Mouse (Mus musculus) neural tube, embryonic 13.5 days (tissue): Measurements from ENCODE around the gene Taf8. TPM values are rescaled to one million over a fixed set of nuclear protein-coding genes. Genes with fewer than 3 reads are reported as not detected.
A peak's percentile ranks its signal among the peaks of the same experiment; 100 is the strongest.

ENCODE experiments used
- ATAC-seq: fragments of 200-750 bp; cut with Nextera tagmentation; 2 replicates; pipeline ENCODE4 v1.8.0; 2017; ENCODE audit warnings: low read depth, mild to moderate bottlenecking, moderate TSS enrichment, moderate library complexity
- H3K27ac ChIP-seq: fragments of 300-500 bp; sonication (generic); replicated peaks from 2 replicates; pipeline ENCODE4 v1.5.1; 2015; ENCODE audit warnings: moderate library complexity, mild to moderate bottlenecking, inconsistent platforms
- H3K27me3 ChIP-seq: fragments of 300-500 bp; sonication (generic); 2 replicates; pipeline ENCODE4 v1.6.1; 2015; ENCODE audit warnings: mild to moderate bottlenecking, inconsistent platforms
- H3K36me3 ChIP-seq: fragments of 300-500 bp; sonication (generic); 2 replicates; pipeline ENCODE4 v1.6.1; 2015; ENCODE audit warnings: mild to moderate bottlenecking, inconsistent platforms
- H3K4me1 ChIP-seq: fragments of 300-500 bp; sonication (generic); replicated peaks from 2 replicates; pipeline ENCODE4 v1.6.1; 2015; ENCODE audit warnings: inconsistent platforms
- H3K4me2 ChIP-seq: fragments of 300-500 bp; sonication (generic); 2 replicates; pipeline ENCODE4 v1.6.1; 2015; ENCODE audit warnings: inconsistent platforms, mild to moderate bottlenecking, moderate library complexity
- H3K4me3 ChIP-seq: fragments of 300-500 bp; sonication (generic); 2 replicates; pipeline ENCODE4 v1.5.1; 2015; ENCODE audit warnings: mild to moderate bottlenecking, inconsistent platforms
- H3K9ac ChIP-seq: fragments of 300-500 bp; sonication (generic); 2 replicates; pipeline ENCODE4 v1.6.1; 2015; ENCODE audit warnings: moderate library complexity, mild to moderate bottlenecking, inconsistent platforms
- H3K9me3 ChIP-seq: fragments of 300-500 bp; sonication (generic); 2 replicates; pipeline ENCODE4 v1.6.1; 2016; ENCODE audit warnings: inconsistent platforms
- WGBS: fragments of 180-500 bp; shearing (Covaris S2); methylation state at CpG from one replicate; pipeline ENCODE4 v1.1.7; 2015; 5-methylcytosine and 5-hydroxymethylcytosine counted together
- polyA plus RNA-seq: library from polyadenylated mRNA; unstranded; fragments of >200 nt; fragmentation: Nextera tagmentation; extraction: Ambion mirVana; gene quantifications from 2 replicates; pipeline ENCODE4 v1.2.1, GENCODE M21; 2015

The Taf8 gene
- polyA plus RNA-seq, 1 experiment from 2014 or later = 23.2 TPM

- Histone ChIP-seq H3K27me3 (peaks cover 59% of the 10 kb centered on the region), H3K4me1 (peaks cover 21% of the 10 kb centered on the region), H3K27ac (no peak within 1 kb of the TSS), H3K4me3 (peak within 1 kb of the TSS; percentile 40), H3K9me3 (no peaks in the 10 kb centered on the region), H3K9ac (peak within 1 kb of the TSS; percentile 63), H3K36me3 (no peaks in the 10 kb centered on the region), H3K4me2 (peak within 1 kb of the TSS; percentile 70)
- WGBS = 2% methylated on average over 45 of the region's 45 CpGs
- ATAC-seq = no peak
Observed at GRCm38 (mm10) chr17:47436156-47436906, 65.8 kb downstream of the Taf8 start, which contains the start of gene AI661453. AI661453 (plus strand) TSS chr17:47436615.

Other genes starting within 250 kb of the Taf8 start
- gene Mrps10, start 133.4 kb downstream of the Taf8 start, polyA plus RNA-seq = 72.1 and 78.1 TPM in 2 replicates
- gene Guca1b, start 116.9 kb downstream of the Taf8 start, polyA plus RNA-seq = 1.1 TPM in 2 replicates
- gene Guca1a, start 101.7 kb downstream of the Taf8 start, polyA plus RNA-seq = 0.46 and 1.1 TPM in 2 replicates
- 0.20 and 0.39 TPM in 2 replicates for gene AI661453, start 65.7 kb downstream of the Taf8 start, polyA plus RNA-seq
- 0.66 TPM in 1 of 2 replicates, not detected in the other for gene 1700001C19Rik, start 64.9 kb downstream of the Taf8 start, polyA plus RNA-seq
- 78.5 and 86.5 TPM in 2 replicates for gene Ccnd3, start 2.8 kb upstream of the Taf8 start, polyA plus RNA-seq
- gene Bysl, start 109.2 kb upstream of the Taf8 start, polyA plus RNA-seq = 32.9 and 33.2 TPM in 2 replicates
- gene Med20, start 109.3 kb upstream of the Taf8 start, polyA plus RNA-seq = 38.9 and 39.7 TPM in 2 replicates
- gene Gm20517, start 109.3 kb upstream of the Taf8 start, polyA plus RNA-seq = 2.4 and 3.0 TPM in 2 replicates
- gene Usp49, start 128.4 kb upstream of the Taf8 start, polyA plus RNA-seq = 8.2 and 10.6 TPM in 2 replicates
- gene Tomm6, start 186.1 kb upstream of the Taf8 start, polyA plus RNA-seq = 310 and 314 TPM in 2 replicates
- 34.2 and 36.3 TPM in 2 replicates for gene Frs3, start 186.7 kb upstream of the Taf8 start, polyA plus RNA-seq
- gene Gm21981, start 192.2 kb upstream of the Taf8 start, polyA plus RNA-seq = 0.38 and 0.83 TPM in 2 replicates
- 0.95 and 1.4 TPM in 2 replicates for gene Prickle4, start 192.4 kb upstream of the Taf8 start, polyA plus RNA-seq
- not detected in 2 replicates for gene Pgc, start 224.6 kb upstream of the Taf8 start, polyA plus RNA-seq
- 2.3 and 2.8 TPM in 2 replicates for gene Tfeb, start 234.7 kb upstream of the Taf8 start, polyA plus RNA-seq